ENCODE assay signal across 8 mouse cellular contexts in genomic region chr13:98222848-98223247, GRCm38 (mm10). TPM values are rescaled to one million over a fixed set of nuclear protein-coding genes. Genes with fewer than 3 reads are reported as not detected.
A peak's percentile ranks its signal among the peaks of the same experiment; 100 is the strongest.
DNase-seq lines count a peak whose midpoint lies in the region; ATAC-seq lines count a peak whose summit lies in the region.

No protein-coding gene starts in this region.

- H3K27me3 ChIP-seq in heart, embryonic 15.5 days, result no peaks in the 10 kb centered on the region
- no peaks in the 10 kb centered on the region for H3K27me3 ChIP-seq in limb, embryonic 11.5 days (ENCODE audit: control insufficient read depth, insufficient read depth, low read length)
- H3K27me3 ChIP-seq in neural tube, embryonic 11.5 days (ENCODE audit: control insufficient read depth, insufficient read depth, low read length), result no peaks in the 10 kb centered on the region

- peak; percentile 55 to 58 for DNase-seq in cerebellum, postnatal 14 days
- peak; percentile 25 for DNase-seq in A20 (ENCODE audit: low read depth, low spot score)
- peak; percentile 55 for DNase-seq in limb, embryonic 11.5 days (ENCODE audit: low spot score)
- peak; percentile 52 for DNase-seq in neural tube, embryonic 11.5 days (ENCODE audit: low spot score)
- DNase-seq in spleen, adult 12 weeks (ENCODE audit: low spot score), result no peak

- no peaks in the 10 kb centered on the region for H3K36me3 ChIP-seq in heart, embryonic 15.5 days
- H3K36me3 ChIP-seq in limb, embryonic 11.5 days (ENCODE audit: control insufficient read depth, insufficient read depth, low read length), result no peaks in the 10 kb centered on the region
- no peaks in the 10 kb centered on the region for H3K36me3 ChIP-seq in neural tube, embryonic 11.5 days (ENCODE audit: control insufficient read depth, insufficient read depth, low read length)

- H3K9ac ChIP-seq in heart, embryonic 15.5 days, result no peak overlapping the region
- H3K9ac ChIP-seq in limb, embryonic 11.5 days (ENCODE audit: low read length), result no peak overlapping the region
- H3K9ac ChIP-seq in neural tube, embryonic 11.5 days (ENCODE audit: low read length), result no peak overlapping the region

- 0 out of 2 replicates have a peak overlapping the region, but pooled peaks have one; percentile 27 for H3K4me2 ChIP-seq in heart, embryonic 15.5 days
- H3K4me2 ChIP-seq in limb, embryonic 11.5 days (ENCODE audit: low read depth, severe bottlenecking), result no peak overlapping the region
- H3K4me2 ChIP-seq in neural tube, embryonic 11.5 days (ENCODE audit: low read depth), result no peak overlapping the region

- H3K4me1 ChIP-seq in heart, embryonic 15.5 days (replicated peaks), result peaks cover 3% of the 10 kb centered on the region; the same call in 1 of the 2 replicates
- no peaks in the 10 kb centered on the region for H3K4me1 ChIP-seq in limb, embryonic 11.5 days (ENCODE audit: control insufficient read depth, insufficient read depth, low read length)
- H3K4me1 ChIP-seq in neural tube, embryonic 11.5 days (ENCODE audit: control insufficient read depth, insufficient read depth, low read length), result no peaks in the 10 kb centered on the region

- no peak; the same call in 1 of the 2 replicates for ATAC-seq in cerebellum, adult (ENCODE audit: insufficient number of reproducible peaks, low FRiP score, low TSS enrichment)
- ATAC-seq in common myeloid progenitor, adult 5-6 weeks (replicated peaks; ENCODE audit: low read depth, poor library complexity, severe bottlenecking), result peak; percentile 92
- ATAC-seq in heart, embryonic 15.5 days (replicated peaks; ENCODE audit: insufficient number of reproducible peaks, insufficient read depth, low FRiP score, low read depth), result no peak
- ATAC-seq in limb, embryonic 11.5 days (ENCODE audit: insufficient number of reproducible peaks, low FRiP score, low TSS enrichment, low read depth), result no peak
- no peak for ATAC-seq in neural tube, embryonic 11.5 days (ENCODE audit: insufficient read depth, low FRiP score, low TSS enrichment)

- H3K9me3 ChIP-seq in heart, embryonic 15.5 days (replicated peaks), result no peaks in the 10 kb centered on the region
- no peaks in the 10 kb centered on the region for H3K9me3 ChIP-seq in limb, embryonic 11.5 days (ENCODE audit: control insufficient read depth, low read length)
- H3K9me3 ChIP-seq in neural tube, embryonic 11.5 days (ENCODE audit: control insufficient read depth, low read length), result no peaks in the 10 kb centered on the region

- WGBS in heart, embryonic 15.5 days, result 33% methylated on average over 12 of the region's 12 CpGs
- WGBS in limb, embryonic 11.5 days, result 44% methylated on average over 12 of the region's 12 CpGs
- WGBS in neural tube, embryonic 11.5 days, result 39% methylated on average over 12 of the region's 12 CpGs

- H3K27ac ChIP-seq in heart, embryonic 15.5 days, result no peak overlapping the region
- H3K27ac ChIP-seq in limb, embryonic 11.5 days (replicated peaks; ENCODE audit: low read depth, low read length), result no peak overlapping the region
- no peak overlapping the region for H3K27ac ChIP-seq in neural tube, embryonic 11.5 days (ENCODE audit: low read depth, low read length)

- H3K4me3 ChIP-seq in heart, embryonic 15.5 days, result no peak overlapping the region
- no peak overlapping the region for H3K4me3 ChIP-seq in limb, embryonic 11.5 days (ENCODE audit: low read depth, low read length)
- no peak overlapping the region for H3K4me3 ChIP-seq in neural tube, embryonic 11.5 days (ENCODE audit: low read depth, low read length)

RNA-seq across cellular contexts. Expression of gene Arhgef28, which starts 16.6 kb away (rescaled TPM):
- total RNA-seq in common myeloid progenitor, adult 5-6 weeks (2017), result 4.1 and 5.3 TPM in 2 replicates
- polyA plus RNA-seq in heart, embryonic 15.5 days (2015; fragmentation: Nextera tagmentation; extraction: Ambion mirVana), result 10.7 and 15.4 TPM in 2 replicates
- polyA plus RNA-seq in limb, embryonic 11.5 days (2014; fragmentation: Nextera tagmentation; extraction: Ambion mirVana), result 16.3 and 17.0 TPM in 2 replicates
- polyA plus RNA-seq in neural tube, embryonic 11.5 days (2014; fragmentation: Nextera tagmentation; extraction: Ambion mirVana), result 7.7 and 9.0 TPM in 2 replicates

RNA-seq across cellular contexts. Expression of gene Utp15, which starts 40.0 kb away (rescaled TPM):
- total RNA-seq in common myeloid progenitor, adult 5-6 weeks (2017), result 47.2 and 52.2 TPM in 2 replicates
- polyA plus RNA-seq in heart, embryonic 15.5 days (2015; fragmentation: Nextera tagmentation; extraction: Ambion mirVana), result 12.5 and 16.0 TPM in 2 replicates
- polyA plus RNA-seq in limb, embryonic 11.5 days (2014; fragmentation: Nextera tagmentation; extraction: Ambion mirVana), result 45.4 and 49.7 TPM in 2 replicates
- 43.3 and 44.0 TPM in 2 replicates for polyA plus RNA-seq in neural tube, embryonic 11.5 days (2014; fragmentation: Nextera tagmentation; extraction: Ambion mirVana)

RNA-seq across cellular contexts. Expression of gene Ankra2, which starts 40.0 kb away (rescaled TPM):
- 13.4 and 32.3 TPM in 2 replicates for total RNA-seq in common myeloid progenitor, adult 5-6 weeks (2017)
- polyA plus RNA-seq in heart, embryonic 15.5 days (2015; fragmentation: Nextera tagmentation; extraction: Ambion mirVana), result 15.4 and 17.0 TPM in 2 replicates
- 17.3 and 18.4 TPM in 2 replicates for polyA plus RNA-seq in limb, embryonic 11.5 days (2014; fragmentation: Nextera tagmentation; extraction: Ambion mirVana)
- 35.7 and 36.5 TPM in 2 replicates for polyA plus RNA-seq in neural tube, embryonic 11.5 days (2014; fragmentation: Nextera tagmentation; extraction: Ambion mirVana)

RNA-seq across cellular contexts. Expression of gene Gm21976, which starts 56.8 kb away (rescaled TPM):
- not detected in 2 replicates for total RNA-seq in common myeloid progenitor, adult 5-6 weeks (2017)
- polyA plus RNA-seq in heart, embryonic 15.5 days (2015; fragmentation: Nextera tagmentation; extraction: Ambion mirVana), result not detected in 2 replicates
- not detected in 2 replicates for polyA plus RNA-seq in limb, embryonic 11.5 days (2014; fragmentation: Nextera tagmentation; extraction: Ambion mirVana)
- not detected in 2 replicates for polyA plus RNA-seq in neural tube, embryonic 11.5 days (2014; fragmentation: Nextera tagmentation; extraction: Ambion mirVana)
